ENCODE assay signal across 8 mouse cellular contexts in genomic region chr6:108457516-108458181, GRCm38 (mm10).
DNase-seq lines count a peak whose midpoint lies in the region; ATAC-seq and TF ChIP-seq lines count a peak whose summit lies in the region.

No protein-coding gene starts in this region.

- peaks cover 9% of the 10 kb centered on the region for H3K4me1 ChIP-seq in liver, embryonic 11.5 days (replicated peaks; ENCODE audit: control insufficient read depth, insufficient read depth, low read length)
- H3K4me1 ChIP-seq in liver, embryonic 12.5 days, result peaks cover 17% of the 10 kb centered on the region
- peaks cover 24% of the 10 kb centered on the region for H3K4me1 ChIP-seq in embryonic facial prominence, embryonic 12.5 days
- peaks cover 26% of the 10 kb centered on the region for H3K4me1 ChIP-seq in intestine, postnatal 0 days (replicated peaks; ENCODE audit: control insufficient read depth, insufficient read depth, low read length)

- H3K27me3 ChIP-seq in liver, embryonic 11.5 days (replicated peaks; ENCODE audit: control insufficient read depth, insufficient read depth, low read length), result no peaks in the 10 kb centered on the region
- no peaks in the 10 kb centered on the region for H3K27me3 ChIP-seq in liver, embryonic 12.5 days (replicated peaks)
- H3K27me3 ChIP-seq in embryonic facial prominence, embryonic 12.5 days, result no peaks in the 10 kb centered on the region
- no peaks in the 10 kb centered on the region for H3K27me3 ChIP-seq in intestine, postnatal 0 days (replicated peaks; ENCODE audit: control insufficient read depth, insufficient read depth, low read length)

- WGBS in liver, embryonic 11.5 days, result 64% methylated on average over 14 of the region's 14 CpGs
- WGBS in liver, embryonic 12.5 days (ENCODE audit: insufficient replicate concordance), result 68% methylated on average over 14 of the region's 14 CpGs
- WGBS in embryonic facial prominence, embryonic 12.5 days, result 53% methylated on average over 14 of the region's 14 CpGs
- WGBS in intestine, postnatal 0 days, result 42% methylated on average over 14 of the region's 14 CpGs

- H3K9ac ChIP-seq in liver, embryonic 11.5 days (ENCODE audit: low read depth, low read length), result no peak overlapping the region
- no peak overlapping the region for H3K9ac ChIP-seq in liver, embryonic 12.5 days
- H3K9ac ChIP-seq in embryonic facial prominence, embryonic 12.5 days, result no peak overlapping the region
- no peak overlapping the region for H3K9ac ChIP-seq in intestine, postnatal 0 days (ENCODE audit: low read depth, low read length)

- H3K36me3 ChIP-seq in liver, embryonic 11.5 days (ENCODE audit: control insufficient read depth, insufficient read depth, low read length), result no peaks in the 10 kb centered on the region
- H3K36me3 ChIP-seq in liver, embryonic 12.5 days, result no peaks in the 10 kb centered on the region
- H3K36me3 ChIP-seq in embryonic facial prominence, embryonic 12.5 days, result no peaks in the 10 kb centered on the region
- H3K36me3 ChIP-seq in intestine, postnatal 0 days (ENCODE audit: control insufficient read depth, insufficient read depth), result no peaks in the 10 kb centered on the region; the same call in 1 of the 2 replicates

- DNase-seq in liver, embryonic 11.5 days (ENCODE audit: low spot score), result no peak
- DNase-seq in layer of hippocampus, postnatal 25 days (ENCODE audit: extremely low spot score in 1 of 2, low spot score in 1 of 2), result no peak
- DNase-seq in left cerebral cortex, adult 9 months (ENCODE audit: low spot score in 2 of 2), result no peak

- H3K9me3 ChIP-seq in liver, embryonic 11.5 days (ENCODE audit: control insufficient read depth, low read length), result no peaks in the 10 kb centered on the region
- no peaks in the 10 kb centered on the region for H3K9me3 ChIP-seq in liver, embryonic 12.5 days (replicated peaks)
- no peaks in the 10 kb centered on the region for H3K9me3 ChIP-seq in embryonic facial prominence, embryonic 12.5 days
- no peaks in the 10 kb centered on the region for H3K9me3 ChIP-seq in intestine, postnatal 0 days (ENCODE audit: control insufficient read depth)

- H3K4me3 ChIP-seq in liver, embryonic 11.5 days (ENCODE audit: low read depth, low read length), result no peak overlapping the region
- H3K4me3 ChIP-seq in liver, embryonic 12.5 days, result no peak overlapping the region
- H3K4me3 ChIP-seq in embryonic facial prominence, embryonic 12.5 days, result no peak overlapping the region
- H3K4me3 ChIP-seq in intestine, postnatal 0 days (ENCODE audit: low read depth, low read length), result no peak overlapping the region

- TF ChIP-seq CTCF in intestine, postnatal 0 days (IDR thresholded peaks at IDR 0.05; ENCODE audit: low read depth), result no peak

- no peak; the same call in 1 of the 2 replicates for ATAC-seq in liver, embryonic 11.5 days (replicated peaks; ENCODE audit: low FRiP score)
- no peak for ATAC-seq in liver, embryonic 12.5 days
- no peak; the same call in 1 of the 2 replicates for ATAC-seq in embryonic facial prominence, embryonic 12.5 days (ENCODE audit: insufficient number of reproducible peaks, insufficient read depth, low FRiP score, low TSS enrichment)
- 0 out of 2 replicates have a peak, but pooled peaks have one; percentile 20 for ATAC-seq in intestine, postnatal 0 days
- ATAC-seq in megakaryocyte progenitor cell, adult 5-6 weeks (replicated peaks; ENCODE audit: poor library complexity), result peak; percentile 61; the same call in 1 of the 2 replicates
- ATAC-seq in activated CD4-positive, CD25-positive, alpha-beta regulatory T cell, adult 4 months, result no peak

- no peak overlapping the region for H3K4me2 ChIP-seq in liver, embryonic 11.5 days
- no peak overlapping the region for H3K4me2 ChIP-seq in liver, embryonic 12.5 days
- peak overlapping the region; percentile 46 for H3K4me2 ChIP-seq in embryonic facial prominence, embryonic 12.5 days (replicated peaks)
- H3K4me2 ChIP-seq in intestine, postnatal 0 days (replicated peaks; ENCODE audit: low read depth), result peak overlapping the region; percentile 27; the same call in 1 of the 2 replicates

- 0 out of 2 replicates have a peak overlapping the region, but pooled peaks have one; percentile 25 for H3K27ac ChIP-seq in liver, embryonic 11.5 days (ENCODE audit: low read depth, low read length)
- H3K27ac ChIP-seq in liver, embryonic 12.5 days, result no peak overlapping the region; the same call in 1 of the 2 replicates
- peak overlapping the region; percentile 77 for H3K27ac ChIP-seq in embryonic facial prominence, embryonic 12.5 days
- peak overlapping the region; percentile 84 for H3K27ac ChIP-seq in intestine, postnatal 0 days (ENCODE audit: low read depth, low read length)

Comparison
In these comparisons a context has a peak if more than half of its experiments do, and no peak if none do; other contexts are left out.
1. ATAC-seq: peak in intestine, postnatal 0 days (single experiment) and megakaryocyte progenitor cell, adult 5-6 weeks (single experiment); none in liver, embryonic 11.5 days (single experiment), liver, embryonic 12.5 days (single experiment), embryonic facial prominence, embryonic 12.5 days (single experiment) and activated CD4-positive, CD25-positive, alpha-beta regulatory T cell, adult 4 months (single experiment).
2. H3K4me2 ChIP-seq: peak in embryonic facial prominence, embryonic 12.5 days (single experiment) and intestine, postnatal 0 days (single experiment); none in liver, embryonic 11.5 days (single experiment) and liver, embryonic 12.5 days (single experiment).